Mouse (Mus musculus) midbrain, embryonic 16.5 days (tissue): ENCODE measurements around the gene Fgfr2. TPM values are rescaled to one million over a fixed set of nuclear protein-coding genes. Genes with fewer than 3 reads are reported as not detected.

Experiments
- ATAC-seq: fragments of 200-750 bp; cut with Nextera tagmentation; 2 replicates; pipeline ENCODE4 v1.8.0; 2017; ENCODE audit warnings: moderate TSS enrichment
- H3K27ac ChIP-seq: fragments of 300-500 bp; sonication (generic); 2 replicates; pipeline ENCODE4 v1.5.1; 2014; ENCODE audit warnings: mild to moderate bottlenecking, low read length, mixed read lengths
- H3K27me3 ChIP-seq: fragments of 300-500 bp; sonication (generic); 2 replicates; pipeline ENCODE4 v1.6.1; 2014; ENCODE audit warnings: low read depth, low read length, mixed read lengths; ENCODE audit not compliant: control insufficient read depth, insufficient read depth
- H3K36me3 ChIP-seq: fragments of 300-500 bp; sonication (generic); 2 replicates; pipeline ENCODE4 v1.6.1; 2014; ENCODE audit warnings: mild to moderate bottlenecking, low read length, moderate library complexity, mixed read lengths; ENCODE audit not compliant: control insufficient read depth, insufficient read depth
- H3K4me1 ChIP-seq: fragments of 300-500 bp; sonication (generic); 2 replicates; pipeline ENCODE4 v1.6.1; 2014; ENCODE audit warnings: mild to moderate bottlenecking, low read length, mixed read lengths; ENCODE audit not compliant: control insufficient read depth, insufficient read depth
- H3K4me2 ChIP-seq: fragments of 300-500 bp; sonication (generic); 2 replicates; pipeline ENCODE4 v1.6.1; 2014; ENCODE audit warnings: mild to moderate bottlenecking, low read length, mixed read lengths
- H3K4me3 ChIP-seq: fragments of 300-500 bp; sonication (generic); 2 replicates; pipeline ENCODE4 v1.5.1; 2014; ENCODE audit warnings: low read depth, mild to moderate bottlenecking, low read length, moderate library complexity, mixed read lengths
- H3K9ac ChIP-seq: fragments of 300-500 bp; sonication (generic); 2 replicates; pipeline ENCODE4 v1.6.1; 2014; ENCODE audit warnings: low read depth, low read length, mixed read lengths
- H3K9me3 ChIP-seq: fragments of 300-500 bp; sonication (generic); replicated peaks from 2 replicates; pipeline ENCODE4 v1.6.1; 2014; ENCODE audit warnings: mild to moderate bottlenecking, low read length, mixed read lengths; ENCODE audit not compliant: control insufficient read depth, poor library complexity, severe bottlenecking
- WGBS: fragments of 180-500 bp; shearing (Covaris S2); extraction: QIAGEN DNeasy Blood & Tissue Kit; methylation state at CpG from one replicate; pipeline ENCODE4 v1.1.7; 2014; 5-methylcytosine and 5-hydroxymethylcytosine counted together
- polyA plus RNA-seq: library from polyadenylated mRNA; unstranded; fragments of >200 nt; fragmentation: Nextera tagmentation; extraction: Ambion mirVana; gene quantifications from 2 replicates; pipeline ENCODE4 v1.2.1, GENCODE M21; 2015

The Fgfr2 gene
- polyA plus RNA-seq, 1 experiment from 2014 or later: 23.8 TPM

- WGBS: 82% methylated on average over 9 of the region's 9 CpGs
- H3K36me3 ChIP-seq: no peaks in the 10 kb centered on the region
- 0 out of 2 replicates have a peak overlapping the region, but pooled peaks have one; percentile 26 for H3K9ac ChIP-seq
- H3K27me3 ChIP-seq: no peaks in the 10 kb centered on the region
- no peak overlapping the region for H3K4me2 ChIP-seq
- no peak for ATAC-seq
- peaks cover 18% of the 10 kb centered on the region for H3K4me1 ChIP-seq
- H3K27ac ChIP-seq: 0 out of 2 replicates have a peak overlapping the region, but pooled peaks have one; percentile 29
- H3K4me3 ChIP-seq: no peak overlapping the region
- no peaks in the 10 kb centered on the region for H3K9me3 ChIP-seq
Observed at GRCm38 (mm10) chr7:132711579-132711978, 411.6 kb downstream of the Fgfr2 start.

- Histone ChIP-seq H3K36me3 (no peaks in the 10 kb centered on the region), H3K27me3 (no peaks in the 10 kb centered on the region), H3K4me1 (no peaks in the 10 kb centered on the region), H3K4me2 (no peak overlapping the region), H3K4me3 (no peak overlapping the region), H3K9me3 (no peaks in the 10 kb centered on the region), H3K9ac (no peak overlapping the region), H3K27ac (no peak overlapping the region)
- no peak for ATAC-seq
- 90% methylated on average over 7 of the region's 7 CpGs for WGBS
Observed at GRCm38 (mm10) chr7:132705130-132705529, 418.0 kb downstream of the Fgfr2 start.

- WGBS: 86% methylated on average over 8 of the region's 8 CpGs
- H3K27ac ChIP-seq: no peak overlapping the region
- no peak overlapping the region for H3K4me3 ChIP-seq
- ATAC-seq: no peak
- H3K9ac ChIP-seq: no peak overlapping the region
- H3K4me2 ChIP-seq: no peak overlapping the region
- H3K9me3 ChIP-seq: no peaks in the 10 kb centered on the region
- no peaks in the 10 kb centered on the region for H3K4me1 ChIP-seq
- H3K36me3 ChIP-seq: no peaks in the 10 kb centered on the region
- no peaks in the 10 kb centered on the region for H3K27me3 ChIP-seq
Observed at GRCm38 (mm10) chr7:132704310-132704875, 418.8 kb downstream of the Fgfr2 start.

- Histone ChIP-seq H3K9ac (no peak overlapping the region), H3K27me3 (no peaks in the 10 kb centered on the region), H3K36me3 (no peaks in the 10 kb centered on the region), H3K4me1 (no peaks in the 10 kb centered on the region), H3K9me3 (no peaks in the 10 kb centered on the region), H3K4me2 (no peak overlapping the region), H3K27ac (no peak overlapping the region), H3K4me3 (no peak overlapping the region)
- WGBS: 83% methylated on average over 9 of the region's 9 CpGs
- no peak for ATAC-seq
Observed at GRCm38 (mm10) chr7:132703515-132704309, 419.4 kb downstream of the Fgfr2 start.

DNA sequence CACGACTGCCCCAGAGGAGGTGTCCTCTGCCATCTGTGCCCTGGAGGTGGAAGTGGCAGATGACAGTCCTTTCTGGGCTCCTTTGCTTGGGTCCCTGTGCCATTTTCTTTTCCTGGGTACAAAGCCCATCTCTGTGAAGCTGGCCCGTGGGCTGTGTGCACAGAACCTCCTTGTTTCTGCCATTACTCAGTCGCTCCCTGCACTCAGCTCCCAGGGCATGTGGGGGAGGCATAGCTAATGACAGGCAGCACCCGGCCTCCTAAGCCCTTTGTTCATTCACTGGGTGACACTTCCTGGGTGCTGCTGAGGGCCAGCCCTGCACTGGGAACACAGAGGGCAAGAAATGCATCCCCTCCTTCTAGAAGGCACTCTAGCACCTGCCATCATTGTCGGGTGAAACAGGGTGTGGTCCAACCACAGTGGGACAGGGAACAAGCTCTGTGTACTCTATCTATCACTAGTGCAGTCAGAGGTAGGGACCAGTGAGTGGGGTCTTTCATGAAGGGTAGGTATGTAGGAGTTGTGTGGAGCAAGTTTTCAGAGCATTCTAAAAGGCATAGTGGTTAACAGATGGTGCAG is 420.6 kb downstream of the Fgfr2 start:
- 85% methylated on average over 5 of the region's 5 CpGs for WGBS
- ATAC-seq: no peak

DNA sequence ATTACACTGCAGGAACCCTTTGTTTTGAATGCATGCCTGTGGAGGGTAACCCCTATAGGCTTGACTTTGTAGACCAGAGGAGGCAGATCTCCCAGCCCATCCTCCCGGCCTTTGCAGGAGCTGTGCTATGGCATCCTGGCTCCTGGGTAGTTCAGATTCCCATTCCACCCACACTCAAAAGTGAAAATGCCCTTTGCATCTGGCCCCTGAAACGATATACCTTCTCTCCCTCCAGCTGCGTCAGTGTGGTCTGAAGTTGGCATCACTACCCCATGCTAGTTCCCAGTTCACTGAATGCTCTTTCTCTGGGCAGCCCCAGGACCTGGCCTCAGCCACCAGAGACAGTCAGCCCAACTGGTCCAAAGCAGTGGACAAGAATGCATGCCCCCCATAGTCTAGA is 421.1 kb downstream of the Fgfr2 start:
- no peak overlapping the region for H3K27ac ChIP-seq
- no peak for ATAC-seq
- WGBS: 88% methylated on average over 3 of the region's 3 CpGs
- no peaks in the 10 kb centered on the region for H3K4me1 ChIP-seq
- H3K9ac ChIP-seq: no peak overlapping the region
- H3K4me3 ChIP-seq: no peak overlapping the region
- no peaks in the 10 kb centered on the region for H3K9me3 ChIP-seq
- H3K36me3 ChIP-seq: no peaks in the 10 kb centered on the region
- no peaks in the 10 kb centered on the region for H3K27me3 ChIP-seq
- H3K4me2 ChIP-seq: no peak overlapping the region

More for the DNA sequence above, 420.6 kb downstream of the Fgfr2 start:
- Histone ChIP-seq H3K4me1 (no peaks in the 10 kb centered on the region), H3K27me3 (no peaks in the 10 kb centered on the region), H3K9ac (no peak overlapping the region), H3K36me3 (no peaks in the 10 kb centered on the region), H3K9me3 (no peaks in the 10 kb centered on the region), H3K4me2 (no peak overlapping the region), H3K4me3 (no peak overlapping the region), H3K27ac (no peak overlapping the region)

DNA sequence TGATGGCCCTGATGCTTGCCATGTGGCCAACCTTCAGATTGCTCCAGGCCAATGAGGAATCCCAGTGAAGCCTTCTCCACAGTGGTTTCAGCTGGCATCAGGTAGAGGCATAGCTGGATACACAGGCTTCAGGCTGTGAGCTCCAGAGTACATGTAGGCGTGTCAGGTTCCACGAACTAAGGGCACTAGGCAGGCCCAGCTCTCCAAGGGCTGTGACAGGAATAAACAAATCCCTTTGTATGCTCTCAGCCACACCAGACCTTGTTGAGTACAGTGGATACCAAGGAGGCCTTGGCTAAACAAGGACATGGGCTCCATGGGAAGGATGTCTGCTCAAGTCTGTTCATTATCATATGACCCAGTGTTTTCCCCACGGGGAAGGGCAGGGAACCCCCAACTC is 421.7 kb downstream of the Fgfr2 start:
- Histone ChIP-seq H3K4me2 (no peak overlapping the region), H3K9ac (no peak overlapping the region), H3K9me3 (no peaks in the 10 kb centered on the region), H3K27me3 (no peaks in the 10 kb centered on the region), H3K27ac (no peak overlapping the region), H3K36me3 (no peaks in the 10 kb centered on the region), H3K4me3 (no peak overlapping the region), H3K4me1 (no peaks in the 10 kb centered on the region)
- 91% methylated on average over 3 of the region's 3 CpGs for WGBS
- no peak for ATAC-seq

- H3K9ac ChIP-seq: no peak overlapping the region
- no peaks in the 10 kb centered on the region for H3K36me3 ChIP-seq
- no peak overlapping the region for H3K4me3 ChIP-seq
- 90% methylated on average over 4 of the region's 4 CpGs for WGBS
- no peak for ATAC-seq
- H3K4me2 ChIP-seq: no peak overlapping the region
- no peak overlapping the region for H3K27ac ChIP-seq
- no peaks in the 10 kb centered on the region for H3K4me1 ChIP-seq
- H3K9me3 ChIP-seq: no peaks in the 10 kb centered on the region
- no peaks in the 10 kb centered on the region for H3K27me3 ChIP-seq
Observed at GRCm38 (mm10) chr7:132700107-132700506, 423.0 kb downstream of the Fgfr2 start.

GRCm38 (mm10) chr7:132699639-132700038 is 423.5 kb downstream of the Fgfr2 start:
- Histone ChIP-seq H3K4me1 (no peaks in the 10 kb centered on the region), H3K27ac (no peak overlapping the region), H3K4me3 (no peak overlapping the region), H3K9ac (no peak overlapping the region), H3K4me2 (no peak overlapping the region), H3K27me3 (no peaks in the 10 kb centered on the region), H3K9me3 (no peaks in the 10 kb centered on the region), H3K36me3 (no peaks in the 10 kb centered on the region)
- no peak for ATAC-seq
